Mouse (Mus musculus) left cerebral cortex, adult 18-20 months (tissue): ENCODE measurements at regions not wholly inside any gene's neighbourhood (a gene's known extent, or its start where the extent isn't known, plus 50 kb on each side); places are given as distances from the start of the nearest gene placed in this dataset.

ENCODE experiments used
- DNase-seq, 2 experiments: peaks; one replicate each; pipeline ENCODE4 v3.0.0; 2021 to 2022; ENCODE audit warnings: low spot score in 2 of 2, mixed read lengths in 1 of 2

GRCm38 (mm10) chr10:66957373-66957772 lies 138.6 kb upstream of the Jmjd1c start:
- DNase-seq: no peak
